Comparison of ENCODE assay signal across 7 mouse cellular contexts in the genomic region with DNA sequence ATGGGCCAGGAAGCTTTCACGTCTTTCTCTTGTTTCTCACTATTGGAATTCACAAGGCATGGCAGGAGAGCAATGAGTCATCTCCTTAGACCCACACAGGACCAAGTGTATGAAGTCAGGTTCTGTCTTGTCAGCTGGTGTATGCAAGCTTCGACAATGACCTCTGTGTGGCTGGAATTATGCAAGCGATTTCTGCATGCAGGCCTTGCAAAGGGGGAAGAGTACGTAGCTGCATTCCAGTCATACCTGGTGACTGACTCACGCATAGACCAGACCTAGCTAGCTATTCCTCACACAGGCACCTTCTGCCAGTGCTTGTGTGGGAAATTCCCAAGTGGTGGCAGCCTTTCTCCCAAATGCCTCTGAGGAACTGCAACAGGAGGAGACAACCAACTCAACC. TPM values are rescaled to one million over a fixed set of nuclear protein-coding genes. Genes with fewer than 3 reads are reported as not detected.
DNase-seq lines count a peak whose midpoint lies in the region; ATAC-seq lines count a peak whose summit lies in the region.

No protein-coding gene starts in this region.

- peaks cover 38% of the 10 kb centered on the region for H3K36me3 ChIP-seq in heart, embryonic 11.5 days (ENCODE audit: control insufficient read depth, insufficient read depth, low read length)

- WGBS in heart, embryonic 11.5 days (ENCODE audit: insufficient replicate concordance) = 13% methylated on average over 5 of the region's 5 CpGs

- peak; percentile 86 for DNase-seq in ES-CJ7 (ENCODE audit: low read depth, low spot score)
- peak; percentile 77 for DNase-seq in adipocyte (ENCODE audit: low spot score)
- peak; percentile 52 to 68 for DNase-seq in kidney, postnatal 4 days
- peak; percentile 69 for DNase-seq in urinary bladder, postnatal 25 days (ENCODE audit: low spot score)
- DNase-seq in thymus, postnatal 25 days = no peak
- DNase-seq in neural tube, embryonic 10.5 days (ENCODE audit: extremely low spot score, low spot score) = no peak

- peak; percentile 81 for ATAC-seq in heart, embryonic 11.5 days (replicated peaks; ENCODE audit: insufficient number of reproducible peaks, low FRiP score, low TSS enrichment)

- peaks cover 11% of the 10 kb centered on the region for H3K9me3 ChIP-seq in heart, embryonic 11.5 days (replicated peaks; ENCODE audit: control insufficient read depth, low read length)

- peak overlapping the region; percentile 83 for H3K27ac ChIP-seq in heart, embryonic 11.5 days (ENCODE audit: low read depth, low read length)

- no peak overlapping the region for H3K4me2 ChIP-seq in heart, embryonic 11.5 days

- no peak overlapping the region for H3K9ac ChIP-seq in heart, embryonic 11.5 days (ENCODE audit: low read depth, low read length)

- peaks cover 7% of the 10 kb centered on the region for H3K4me1 ChIP-seq in heart, embryonic 11.5 days (ENCODE audit: control insufficient read depth, insufficient read depth, low read length)

- no peaks in the 10 kb centered on the region for H3K27me3 ChIP-seq in heart, embryonic 11.5 days (ENCODE audit: control insufficient read depth, insufficient read depth, low read length)

- no peak overlapping the region for H3K4me3 ChIP-seq in heart, embryonic 11.5 days (ENCODE audit: low read depth, low read length)

RNA-seq across cellular contexts. Expression of a gene that starts 8.0 kb away (rescaled TPM):
- polyA plus RNA-seq in heart, embryonic 11.5 days (2014; fragmentation: Nextera tagmentation; extraction: Ambion mirVana) = 117 and 124 TPM in 2 replicates

RNA-seq across cellular contexts. Expression of a gene that starts 9.1 kb away (rescaled TPM):
- 11.3 and 13.0 TPM in 2 replicates for polyA plus RNA-seq in heart, embryonic 11.5 days (2014; fragmentation: Nextera tagmentation; extraction: Ambion mirVana)

RNA-seq across cellular contexts. Expression of a gene that starts 13.3 kb away (rescaled TPM):
- 5.8 and 6.2 TPM in 2 replicates for polyA plus RNA-seq in heart, embryonic 11.5 days (2014; fragmentation: Nextera tagmentation; extraction: Ambion mirVana)

Comparison
In these comparisons a context has a peak if more than half of its experiments do, and no peak if none do; other contexts are left out.
1. DNase-seq: peak in ES-CJ7 (single experiment), adipocyte (single experiment), kidney, postnatal 4 days (2 of 2) and urinary bladder, postnatal 25 days (single experiment); none in thymus, postnatal 25 days (single experiment) and neural tube, embryonic 10.5 days (single experiment).